Comparison of ENCODE assay signal across 8 mouse cellular contexts in the genomic region with DNA sequence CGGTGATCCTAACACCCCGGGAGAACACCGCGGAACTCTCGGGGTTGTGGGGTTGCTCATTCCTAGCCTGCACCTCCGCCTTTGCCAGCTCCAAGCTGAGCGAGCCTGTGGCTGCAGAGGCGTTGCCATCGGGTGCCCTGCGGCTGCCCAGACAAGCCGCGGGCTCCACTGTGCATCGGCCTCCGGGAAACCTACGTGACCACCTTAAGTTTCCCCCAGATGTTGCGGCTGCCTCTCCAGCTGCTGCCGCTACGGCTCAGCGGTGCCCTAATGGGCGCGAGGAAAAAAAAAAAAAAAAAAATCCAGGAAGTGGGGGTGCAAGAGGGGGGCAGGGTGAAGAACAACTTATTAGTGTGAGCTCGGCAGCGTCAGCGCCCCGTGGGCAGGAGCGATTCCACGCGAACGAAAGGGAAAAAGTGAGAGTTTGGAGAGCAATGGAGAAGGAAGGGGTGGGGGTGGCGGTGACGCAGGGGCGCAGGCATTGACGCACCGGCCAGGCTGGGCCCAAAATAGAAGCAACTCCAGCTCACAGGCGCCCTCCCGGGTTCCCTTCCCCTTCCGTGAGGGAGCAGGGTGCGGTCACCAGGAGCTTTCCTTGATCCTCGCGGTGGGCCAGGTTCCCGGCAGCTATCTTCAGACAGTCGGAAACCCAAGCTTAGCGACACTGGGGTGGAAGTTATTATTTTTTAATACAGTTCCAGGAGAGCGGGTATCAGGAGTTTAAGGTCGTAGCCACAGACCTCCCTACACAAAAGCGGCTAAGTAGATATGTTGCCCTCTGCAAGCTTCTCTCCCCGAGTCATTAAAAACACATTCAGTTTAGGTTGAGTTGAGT. TPM values are rescaled to one million over a fixed set of nuclear protein-coding genes. Genes with fewer than 3 reads are reported as not detected.
DNase-seq lines count a peak whose midpoint lies in the region; ATAC-seq lines count a peak whose summit lies in the region.

No protein-coding gene starts in this region.

- 1% methylated on average over 47 of the region's 47 CpGs for WGBS in forebrain, embryonic 11.5 days
- WGBS in heart, embryonic 16.5 days = under 1% methylated on average over 47 of the region's 47 CpGs
- under 1% methylated on average over 47 of the region's 47 CpGs for WGBS in neural tube, embryonic 14.5 days

- ATAC-seq in forebrain, embryonic 11.5 days (replicated peaks; ENCODE audit: low FRiP score) = peak; percentile 32
- peak; percentile 80 for ATAC-seq in heart, embryonic 16.5 days (replicated peaks; ENCODE audit: extremely low read depth, insufficient read depth, low FRiP score)
- ATAC-seq in neural tube, embryonic 14.5 days (ENCODE audit: low read depth) = peak; percentile 7

- H3K4me2 ChIP-seq in forebrain, embryonic 11.5 days (ENCODE audit: low read depth, low read length, severe bottlenecking) = peak overlapping the region; percentile 99
- peak overlapping the region; percentile 94 for H3K4me2 ChIP-seq in heart, embryonic 16.5 days (ENCODE audit: low read depth, low read length)
- H3K4me2 ChIP-seq in neural tube, embryonic 14.5 days (ENCODE audit: low read depth, low read length) = peak overlapping the region; percentile 98

- H3K27me3 ChIP-seq in forebrain, embryonic 11.5 days (ENCODE audit: control insufficient read depth, insufficient read depth, low read length) = peaks cover 20% of the 10 kb centered on the region
- peaks cover 22% of the 10 kb centered on the region for H3K27me3 ChIP-seq in heart, embryonic 16.5 days (ENCODE audit: control insufficient read depth, insufficient read depth, low read length)
- peaks cover 27% of the 10 kb centered on the region for H3K27me3 ChIP-seq in neural tube, embryonic 14.5 days (ENCODE audit: control insufficient read depth, insufficient read depth, low read length)

- peak overlapping the region; percentile 63 for H3K9ac ChIP-seq in forebrain, embryonic 11.5 days (ENCODE audit: low read length)
- H3K9ac ChIP-seq in heart, embryonic 16.5 days (ENCODE audit: low read length) = peak overlapping the region; percentile 77
- peak overlapping the region; percentile 37 for H3K9ac ChIP-seq in neural tube, embryonic 14.5 days (replicated peaks; ENCODE audit: low read depth, low read length)

- no peaks in the 10 kb centered on the region for H3K4me1 ChIP-seq in brown adipose tissue, adult 24 weeks (ENCODE audit: control insufficient read depth, insufficient read depth, insufficient read length, low read length)
- H3K4me1 ChIP-seq in forebrain, embryonic 11.5 days (replicated peaks; ENCODE audit: control insufficient read depth, insufficient read depth, low read length) = peaks cover 7% of the 10 kb centered on the region; the same call in 1 of the 2 replicates
- no peaks in the 10 kb centered on the region; the same call in 1 of the 2 replicates for H3K4me1 ChIP-seq in heart, embryonic 16.5 days (ENCODE audit: control insufficient read depth, insufficient read depth, low read length)
- 0 out of 2 replicates have a peak, but pooled peaks cover 7% of the 10 kb centered on the region for H3K4me1 ChIP-seq in neural tube, embryonic 14.5 days (ENCODE audit: control insufficient read depth, insufficient read depth, low read length)

- no peaks in the 10 kb centered on the region; the same call in 1 of the 2 replicates for H3K9me3 ChIP-seq in forebrain, embryonic 11.5 days (ENCODE audit: control insufficient read depth, low read length)
- H3K9me3 ChIP-seq in heart, embryonic 16.5 days (replicated peaks; ENCODE audit: control insufficient read depth, low read length) = no peaks in the 10 kb centered on the region; the same call in 1 of the 2 replicates
- no peaks in the 10 kb centered on the region for H3K9me3 ChIP-seq in neural tube, embryonic 14.5 days (ENCODE audit: control insufficient read depth, low read length)

- DNase-seq in ES-CJ7 (ENCODE audit: low read depth, low spot score) = peak; percentile 84
- DNase-seq in forebrain, embryonic 11.5 days (ENCODE audit: low spot score) = peak; percentile 86
- DNase-seq in kidney, postnatal 14 days = peak; percentile 86
- DNase-seq in lung, adult 18-20 months = peak; percentile 85 to 90
- peak; percentile 51 for DNase-seq in thymus, postnatal 14 days

- H3K27ac ChIP-seq in brown adipose tissue, adult 24 weeks (replicated peaks; ENCODE audit: low read depth, low read length) = peak overlapping the region; percentile 97
- H3K27ac ChIP-seq in forebrain, embryonic 11.5 days (ENCODE audit: low read depth, low read length) = peak overlapping the region; percentile 58
- H3K27ac ChIP-seq in heart, embryonic 16.5 days (ENCODE audit: low read length) = peak overlapping the region; percentile 96
- H3K27ac ChIP-seq in neural tube, embryonic 14.5 days (ENCODE audit: low read depth, low read length) = no peak overlapping the region

- H3K4me3 ChIP-seq in brown adipose tissue, adult 24 weeks (ENCODE audit: insufficient read depth, low read depth, low read length) = peak overlapping the region; percentile 79
- peak overlapping the region; percentile 75 for H3K4me3 ChIP-seq in forebrain, embryonic 11.5 days (ENCODE audit: low read depth, low read length)
- peak overlapping the region; percentile 90 for H3K4me3 ChIP-seq in heart, embryonic 16.5 days (ENCODE audit: low read length)
- H3K4me3 ChIP-seq in neural tube, embryonic 14.5 days (ENCODE audit: low read depth, low read length) = peak overlapping the region; percentile 78

- no peaks in the 10 kb centered on the region for H3K36me3 ChIP-seq in forebrain, embryonic 11.5 days (ENCODE audit: control insufficient read depth, insufficient read depth, low read length)
- no peaks in the 10 kb centered on the region for H3K36me3 ChIP-seq in heart, embryonic 16.5 days (ENCODE audit: control insufficient read depth, insufficient read depth)
- H3K36me3 ChIP-seq in neural tube, embryonic 14.5 days (ENCODE audit: control insufficient read depth, insufficient read depth, low read length) = no peaks in the 10 kb centered on the region

RNA-seq across cellular contexts. Expression of a gene that starts 7.2 kb away (rescaled TPM):
- polyA plus RNA-seq in brown adipose tissue, adult 24 weeks (2012; ENCODE audit: insufficient read depth, insufficient read length, missing spikeins) = 6.0 and 10.7 TPM in 2 replicates
- polyA plus RNA-seq in forebrain, embryonic 11.5 days (2014; fragmentation: Nextera tagmentation; extraction: Ambion mirVana) = 14.9 and 15.7 TPM in 2 replicates
- polyA plus RNA-seq in heart, embryonic 16.5 days (2015; fragmentation: Nextera tagmentation; extraction: Ambion mirVana) = 2.1 and 2.2 TPM in 2 replicates
- polyA plus RNA-seq in neural tube, embryonic 14.5 days (2014; fragmentation: Nextera tagmentation; extraction: Ambion mirVana) = 24.7 and 25.6 TPM in 2 replicates

Comparison
In these comparisons a context has a peak if more than half of its experiments do, and no peak if none do; other contexts are left out.
1. ATAC-seq: peak in every context shown above with its lines; median percentile 80 in heart, embryonic 16.5 days; 32 in forebrain, embryonic 11.5 days; 7 in neural tube, embryonic 14.5 days.